Mouse (Mus musculus) liver, embryonic 12.5 days (tissue): ENCODE measurements at regions not wholly inside any gene's neighbourhood (a gene's known extent, or its start where the extent isn't known, plus 50 kb on each side); places are given as distances from the start of the nearest gene placed in this dataset.

Experiments used
- ATAC-seq: fragments of 200-750 bp; cut with Nextera tagmentation; 2 replicates; pipeline ENCODE4 v1.8.0; 2017; ENCODE audit warnings: moderate number of reproducible peaks, mild to moderate bottlenecking, moderate library complexity
- H3K27ac ChIP-seq: fragments of 300-500 bp; sonication (generic); 2 replicates; pipeline ENCODE4 v1.5.1; 2016; ENCODE audit warnings: mild to moderate bottlenecking
- H3K27me3 ChIP-seq: fragments of 300-500 bp; sonication (generic); replicated peaks from 2 replicates; pipeline ENCODE4 v1.6.1; 2016; ENCODE audit warnings: mild to moderate bottlenecking, moderate library complexity
- H3K36me3 ChIP-seq: fragments of 300-500 bp; sonication (generic); 2 replicates; pipeline ENCODE4 v1.6.1; 2016; ENCODE audit warnings: mild to moderate bottlenecking, moderate library complexity
- H3K4me1 ChIP-seq: fragments of 300-500 bp; sonication (generic); 2 replicates; pipeline ENCODE4 v1.6.1; 2016
- H3K4me2 ChIP-seq: fragments of 300-500 bp; sonication (generic); 2 replicates; pipeline ENCODE4 v1.6.1; 2016; ENCODE audit warnings: mild to moderate bottlenecking, moderate library complexity
- H3K4me3 ChIP-seq: fragments of 300-500 bp; sonication (generic); 2 replicates; pipeline ENCODE4 v1.5.1; 2016; ENCODE audit warnings: mild to moderate bottlenecking, moderate library complexity
- H3K9ac ChIP-seq: fragments of 300-500 bp; sonication (generic); 2 replicates; pipeline ENCODE4 v1.6.1; 2016; ENCODE audit warnings: mild to moderate bottlenecking, moderate library complexity
- H3K9me3 ChIP-seq: fragments of 300-500 bp; sonication (generic); replicated peaks from 2 replicates; pipeline ENCODE4 v1.6.1; 2016; ENCODE audit warnings: mild to moderate bottlenecking, moderate library complexity
- WGBS: fragments of 180-500 bp; shearing (Covaris S2); methylation state at CpG from one replicate; pipeline ENCODE4 v1.1.7; 2016; ENCODE audit not compliant: insufficient replicate concordance; 5-methylcytosine and 5-hydroxymethylcytosine counted together

GRCm38 (mm10) chr4:71369276-71369675 lies 388.5 kb downstream of the Gm11232 start:
- no peaks in the 10 kb centered on the region for H3K4me1 ChIP-seq
- H3K9me3 ChIP-seq: no peaks in the 10 kb centered on the region
- WGBS: 75% methylated on average over 5 of the region's 5 CpGs
- H3K4me2 ChIP-seq: no peak overlapping the region
- H3K36me3 ChIP-seq: no peaks in the 10 kb centered on the region
- no peak overlapping the region for H3K9ac ChIP-seq
- no peaks in the 10 kb centered on the region for H3K27me3 ChIP-seq
- no peak overlapping the region for H3K27ac ChIP-seq
- ATAC-seq: no peak
- no peak overlapping the region for H3K4me3 ChIP-seq

DNA sequence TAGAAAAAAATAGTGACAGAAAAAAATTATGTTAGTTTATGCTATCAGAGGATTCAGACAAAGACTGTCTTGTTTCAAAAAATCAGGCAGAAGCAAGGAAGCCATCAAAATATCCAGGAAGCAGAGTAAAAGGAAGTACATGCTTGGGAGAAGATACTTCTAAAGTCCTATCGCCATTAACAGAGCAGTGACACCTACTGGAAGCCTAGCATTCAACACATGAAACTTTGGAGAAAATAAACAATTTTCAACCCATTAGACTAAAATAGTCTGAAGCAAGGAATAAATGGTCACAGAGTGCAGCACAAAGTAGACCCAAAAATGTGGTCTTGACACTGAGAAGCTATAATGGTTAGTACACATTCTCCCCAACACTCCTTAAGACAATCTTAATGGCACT lies 394.0 kb downstream of the Gm11232 start:
- WGBS: 69% methylated on average over 1 of the region's 1 CpGs
- Histone ChIP-seq H3K4me2 (no peak overlapping the region), H3K27ac (no peak overlapping the region), H3K36me3 (no peaks in the 10 kb centered on the region), H3K9ac (no peak overlapping the region), H3K4me1 (no peaks in the 10 kb centered on the region), H3K4me3 (no peak overlapping the region), H3K9me3 (no peaks in the 10 kb centered on the region), H3K27me3 (no peaks in the 10 kb centered on the region)
- ATAC-seq: no peak

GRCm38 (mm10) chr4:71357626-71358025 lies 400.1 kb downstream of the Gm11232 start:
- Histone ChIP-seq H3K4me1 (no peaks in the 10 kb centered on the region), H3K9ac (no peak overlapping the region), H3K27me3 (no peaks in the 10 kb centered on the region), H3K36me3 (no peaks in the 10 kb centered on the region), H3K27ac (no peak overlapping the region), H3K4me2 (no peak overlapping the region), H3K4me3 (no peak overlapping the region), H3K9me3 (no peaks in the 10 kb centered on the region)
- ATAC-seq: no peak
- 32% methylated on average over 1 of the region's 1 CpGs for WGBS

- Histone ChIP-seq H3K4me2 (no peak overlapping the region), H3K27ac (no peak overlapping the region), H3K4me1 (no peaks in the 10 kb centered on the region), H3K9me3 (no peaks in the 10 kb centered on the region), H3K27me3 (no peaks in the 10 kb centered on the region), H3K4me3 (no peak overlapping the region), H3K36me3 (no peaks in the 10 kb centered on the region), H3K9ac (no peak overlapping the region)
- no peak for ATAC-seq
- WGBS: 58% methylated on average over 1 of the region's 1 CpGs
Observed at GRCm38 (mm10) chr4:71356714-71357113, 401.1 kb downstream of the Gm11232 start.

- Histone ChIP-seq H3K4me1 (no peaks in the 10 kb centered on the region), H3K9me3 (no peaks in the 10 kb centered on the region), H3K4me2 (no peak overlapping the region), H3K27ac (no peak overlapping the region), H3K27me3 (no peaks in the 10 kb centered on the region), H3K36me3 (no peaks in the 10 kb centered on the region), H3K9ac (no peak overlapping the region), H3K4me3 (no peak overlapping the region)
- 68% methylated on average over 1 of the region's 1 CpGs for WGBS
- no peak for ATAC-seq
Observed at GRCm38 (mm10) chr4:71356310-71356709, 401.5 kb downstream of the Gm11232 start.

- WGBS: 75% methylated on average over 2 of the region's 2 CpGs
- Histone ChIP-seq H3K4me3 (no peak overlapping the region), H3K9me3 (no peaks in the 10 kb centered on the region), H3K4me2 (no peak overlapping the region), H3K9ac (no peak overlapping the region), H3K36me3 (no peaks in the 10 kb centered on the region), H3K27me3 (no peaks in the 10 kb centered on the region), H3K4me1 (no peaks in the 10 kb centered on the region), H3K27ac (no peak overlapping the region)
- ATAC-seq: no peak
Observed at GRCm38 (mm10) chr4:71351880-71352279, 405.9 kb downstream of the Gm11232 start.

DNA sequence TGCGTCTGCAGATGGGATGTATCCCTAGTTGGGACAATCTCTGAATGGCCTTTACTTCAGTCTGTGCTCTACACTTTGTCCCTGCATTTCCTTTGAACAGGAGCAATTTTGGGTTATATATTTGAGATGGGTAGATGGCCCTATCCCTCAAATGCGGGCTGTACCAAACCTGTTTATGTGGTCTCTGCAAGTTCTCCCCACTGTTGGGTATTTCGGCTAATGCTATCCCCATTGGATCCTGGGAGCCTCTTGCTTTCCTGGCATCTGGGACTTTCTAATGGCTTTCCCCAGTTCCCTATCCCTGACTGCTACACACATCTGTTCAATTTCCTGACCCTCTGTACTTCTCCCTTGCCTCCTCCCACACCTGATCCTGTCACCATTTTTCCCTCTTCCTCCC lies 414.7 kb downstream of the Gm11232 start:
- H3K9ac ChIP-seq: no peak overlapping the region
- no peaks in the 10 kb centered on the region for H3K27me3 ChIP-seq
- H3K27ac ChIP-seq: no peak overlapping the region
- H3K4me1 ChIP-seq: no peaks in the 10 kb centered on the region
- no peak overlapping the region for H3K4me2 ChIP-seq
- WGBS: 85% methylated on average over 3 of the region's 3 CpGs
- H3K9me3 ChIP-seq: no peaks in the 10 kb centered on the region; the same call in 1 of the 2 replicates
- H3K4me3 ChIP-seq: no peak overlapping the region
- H3K36me3 ChIP-seq: no peaks in the 10 kb centered on the region
- ATAC-seq: no peak

- H3K27me3 ChIP-seq: no peaks in the 10 kb centered on the region
- no peaks in the 10 kb centered on the region; the same call in 1 of the 2 replicates for H3K9me3 ChIP-seq
- H3K36me3 ChIP-seq: no peaks in the 10 kb centered on the region
- H3K9ac ChIP-seq: no peak overlapping the region
- no peak overlapping the region for H3K27ac ChIP-seq
- H3K4me3 ChIP-seq: no peak overlapping the region
- H3K4me2 ChIP-seq: no peak overlapping the region
- no peaks in the 10 kb centered on the region for H3K4me1 ChIP-seq
- ATAC-seq: no peak
- 52% methylated on average over 1 of the region's 1 CpGs for WGBS
Observed at GRCm38 (mm10) chr4:71338582-71338981, 419.2 kb downstream of the Gm11232 start.

DNA sequence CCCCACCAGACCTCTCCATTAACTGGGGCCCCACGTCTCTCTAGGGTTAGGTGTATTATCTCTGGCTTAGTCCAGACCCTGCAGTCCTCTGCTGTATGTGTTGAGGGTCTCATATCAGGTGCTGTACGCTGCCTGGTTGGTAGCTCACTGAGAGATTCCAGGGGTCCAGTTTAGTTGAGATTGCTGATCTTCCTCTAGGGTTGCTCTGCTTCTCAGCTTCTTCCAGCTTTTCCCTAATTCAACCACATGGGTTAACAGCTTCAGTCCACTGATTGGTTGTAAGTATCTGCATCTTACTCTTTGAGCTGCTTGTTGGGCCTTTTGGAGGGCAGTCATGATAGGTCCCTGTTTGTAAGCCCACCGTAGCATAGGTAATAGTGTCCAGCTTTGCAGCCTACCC lies 425.1 kb downstream of the Gm11232 start:
- Histone ChIP-seq H3K4me1 (no peaks in the 10 kb centered on the region), H3K27ac (no peak overlapping the region), H3K9me3 (no peaks in the 10 kb centered on the region), H3K27me3 (no peaks in the 10 kb centered on the region), H3K9ac (no peak overlapping the region), H3K36me3 (no peaks in the 10 kb centered on the region), H3K4me3 (no peak overlapping the region), H3K4me2 (no peak overlapping the region)
- WGBS: 65% methylated on average over 3 of the region's 3 CpGs
- ATAC-seq: no peak

- Histone ChIP-seq H3K27me3 (no peaks in the 10 kb centered on the region), H3K4me1 (no peaks in the 10 kb centered on the region), H3K9me3 (no peaks in the 10 kb centered on the region), H3K4me3 (no peak overlapping the region), H3K36me3 (no peaks in the 10 kb centered on the region), H3K4me2 (no peak overlapping the region), H3K27ac (no peak overlapping the region), H3K9ac (no peak overlapping the region)
- WGBS: 65% methylated on average over 4 of the region's 4 CpGs
- ATAC-seq: no peak
Observed at GRCm38 (mm10) chr4:71332018-71332417, 425.7 kb downstream of the Gm11232 start.

DNA sequence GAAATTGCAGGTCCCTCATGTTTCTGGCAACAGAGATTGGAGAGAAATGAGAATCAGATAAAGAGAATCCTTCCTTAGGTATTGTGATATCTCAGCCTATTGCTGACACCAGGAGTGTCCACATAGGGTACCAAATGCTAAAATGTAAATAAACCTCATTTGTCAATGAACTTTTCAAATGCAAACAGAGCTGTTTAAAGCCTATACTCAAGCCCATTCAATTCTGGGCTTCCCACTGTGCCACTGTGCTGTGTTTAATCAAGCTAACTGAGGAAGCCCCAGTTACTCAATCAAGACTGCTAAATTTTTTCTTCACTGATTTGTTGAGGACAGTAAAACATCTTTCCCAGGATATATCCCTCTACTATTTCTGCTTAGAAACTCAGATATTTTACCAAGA lies 441.2 kb downstream of the Gm11232 start:
- H3K4me1 ChIP-seq: no peaks in the 10 kb centered on the region
- H3K27ac ChIP-seq: no peak overlapping the region
- H3K27me3 ChIP-seq: no peaks in the 10 kb centered on the region
- no peak overlapping the region for H3K9ac ChIP-seq
- no peaks in the 10 kb centered on the region for H3K36me3 ChIP-seq
- no peak overlapping the region for H3K4me3 ChIP-seq
- ATAC-seq: no peak
- no peaks in the 10 kb centered on the region for H3K9me3 ChIP-seq
- no peak overlapping the region for H3K4me2 ChIP-seq

GRCm38 (mm10) chr4:71307176-71307612 lies 450.6 kb downstream of the Gm11232 start:
- H3K9ac ChIP-seq: no peak overlapping the region
- H3K27me3 ChIP-seq: no peaks in the 10 kb centered on the region
- no peak overlapping the region for H3K27ac ChIP-seq
- H3K4me3 ChIP-seq: no peak overlapping the region
- no peak for ATAC-seq
- H3K4me2 ChIP-seq: no peak overlapping the region
- no peaks in the 10 kb centered on the region for H3K36me3 ChIP-seq
- 64% methylated on average over 6 of the region's 6 CpGs for WGBS
- H3K4me1 ChIP-seq: no peaks in the 10 kb centered on the region
- H3K9me3 ChIP-seq: no peaks in the 10 kb centered on the region

- Histone ChIP-seq H3K4me3 (no peak overlapping the region), H3K27me3 (no peaks in the 10 kb centered on the region), H3K9ac (no peak overlapping the region), H3K27ac (no peak overlapping the region), H3K36me3 (no peaks in the 10 kb centered on the region), H3K4me1 (no peaks in the 10 kb centered on the region), H3K9me3 (no peaks in the 10 kb centered on the region), H3K4me2 (no peak overlapping the region)
- WGBS: 77% methylated on average over 6 of the region's 6 CpGs
- ATAC-seq: no peak
Observed at GRCm38 (mm10) chr4:71306690-71307089, 451.1 kb downstream of the Gm11232 start.
